Mouse (Mus musculus): ENCODE measurements around the gene Noc4l. TPM values are rescaled to one million over a fixed set of nuclear protein-coding genes. Genes with fewer than 3 reads are reported as not detected.

The Noc4l gene
- polyA plus RNA-seq, 1 experiment, result 30.7 TPM

- Histone ChIP-seq H3K27ac (ENCODE audit: insufficient read depth, low read length) (no peak overlapping the region), H3K4me3 (ENCODE audit: insufficient read depth, low read length) (no peak overlapping the region), H3K4me1 (ENCODE audit: control insufficient read depth, insufficient read depth, low read length) (no peaks in the 10 kb centered on the region)
- TF ChIP-seq POLR2A (IDR thresholded peaks at IDR 0.05; ENCODE audit: low read depth, low read length) (no peak), CTCF (IDR thresholded peaks at IDR 0.05; ENCODE audit: borderline replicate concordance, insufficient read depth, low read length) (no peak)
These were observed 13.8 kb downstream of the Noc4l start for GRCm38 (mm10) chr5:110639459-110639858.

GRCm38 (mm10) chr5:110638306-110639074 lies 14.7 kb downstream of the Noc4l start:
- H3K4me3 ChIP-seq (ENCODE audit: insufficient read depth, low read length), result no peak overlapping the region
- no peak overlapping the region for H3K27ac ChIP-seq (ENCODE audit: insufficient read depth, low read length)
- no peaks in the 10 kb centered on the region for H3K4me1 ChIP-seq (ENCODE audit: control insufficient read depth, insufficient read depth, low read length)
- TF ChIP-seq POLR2A (IDR thresholded peaks at IDR 0.05; ENCODE audit: low read depth, low read length) (no peak), CTCF (IDR thresholded peaks at IDR 0.05; ENCODE audit: borderline replicate concordance, insufficient read depth, low read length) (no peak)

GRCm38 (mm10) chr5:110635951-110636707 lies 17.1 kb downstream of the Noc4l start:
- Histone ChIP-seq H3K4me3 (ENCODE audit: insufficient read depth, low read length) (no peak overlapping the region), H3K4me1 (ENCODE audit: control insufficient read depth, insufficient read depth, low read length) (no peaks in the 10 kb centered on the region), H3K27ac (ENCODE audit: insufficient read depth, low read length) (no peak overlapping the region)
- no peak for TF ChIP-seq POLR2A (IDR thresholded peaks at IDR 0.05; ENCODE audit: low read depth, low read length)
- TF ChIP-seq CTCF (IDR thresholded peaks at IDR 0.05; ENCODE audit: borderline replicate concordance, insufficient read depth, low read length), result no peak

- Histone ChIP-seq H3K4me3 (ENCODE audit: insufficient read depth, low read length) (no peak overlapping the region), H3K4me1 (ENCODE audit: control insufficient read depth, insufficient read depth, low read length) (no peaks in the 10 kb centered on the region), H3K27ac (ENCODE audit: insufficient read depth, low read length) (no peak overlapping the region)
- TF ChIP-seq POLR2A (IDR thresholded peaks at IDR 0.05; ENCODE audit: low read depth, low read length) (no peak), CTCF (IDR thresholded peaks at IDR 0.05; ENCODE audit: borderline replicate concordance, insufficient read depth, low read length) (no peak)
These were observed 23.6 kb downstream of the Noc4l start for GRCm38 (mm10) chr5:110629525-110630120.

- no peaks in the 10 kb centered on the region for H3K4me1 ChIP-seq (ENCODE audit: control insufficient read depth, insufficient read depth, low read length)
- no peak overlapping the region for H3K4me3 ChIP-seq (ENCODE audit: insufficient read depth, low read length)
- H3K27ac ChIP-seq (ENCODE audit: insufficient read depth, low read length), result no peak overlapping the region
- TF ChIP-seq CTCF (IDR thresholded peaks at IDR 0.05; ENCODE audit: borderline replicate concordance, insufficient read depth, low read length) (no peak), POLR2A (IDR thresholded peaks at IDR 0.05; ENCODE audit: low read depth, low read length) (no peak)
These were observed 25.1 kb downstream of the Noc4l start for GRCm38 (mm10) chr5:110628156-110628555.

- TF ChIP-seq CTCF (IDR thresholded peaks at IDR 0.05; ENCODE audit: borderline replicate concordance, insufficient read depth, low read length) (no peak), POLR2A (IDR thresholded peaks at IDR 0.05; ENCODE audit: low read depth, low read length) (no peak)
- no peaks in the 10 kb centered on the region for H3K4me1 ChIP-seq (ENCODE audit: control insufficient read depth, insufficient read depth, low read length)
- H3K27ac ChIP-seq (ENCODE audit: insufficient read depth, low read length), result no peak overlapping the region
- no peak overlapping the region for H3K4me3 ChIP-seq (ENCODE audit: insufficient read depth, low read length)
These were observed 25.9 kb downstream of the Noc4l start for GRCm38 (mm10) chr5:110627351-110627750.

- TF ChIP-seq CTCF (IDR thresholded peaks at IDR 0.05; ENCODE audit: borderline replicate concordance, insufficient read depth, low read length) (no peak), POLR2A (IDR thresholded peaks at IDR 0.05; ENCODE audit: low read depth, low read length) (no peak)
- no peaks in the 10 kb centered on the region for H3K4me1 ChIP-seq (ENCODE audit: control insufficient read depth, insufficient read depth, low read length)
- H3K27ac ChIP-seq (ENCODE audit: insufficient read depth, low read length), result no peak overlapping the region
- H3K4me3 ChIP-seq (ENCODE audit: insufficient read depth, low read length), result no peak overlapping the region
These were observed 28.9 kb downstream of the Noc4l start for GRCm38 (mm10) chr5:110624319-110624718.

- Histone ChIP-seq H3K27ac (ENCODE audit: insufficient read depth, low read length) (no peak overlapping the region), H3K4me1 (ENCODE audit: control insufficient read depth, insufficient read depth, low read length) (no peaks in the 10 kb centered on the region), H3K4me3 (ENCODE audit: insufficient read depth, low read length) (no peak overlapping the region)
- TF ChIP-seq POLR2A (IDR thresholded peaks at IDR 0.05; ENCODE audit: low read depth, low read length) (no peak), CTCF (IDR thresholded peaks at IDR 0.05; ENCODE audit: borderline replicate concordance, insufficient read depth, low read length) (no peak)
These were observed 34.0 kb downstream of the Noc4l start for GRCm38 (mm10) chr5:110619226-110619625.

GRCm38 (mm10) chr5:110611435-110612158 lies 41.6 kb downstream of the Noc4l start:
- TF ChIP-seq CTCF (IDR thresholded peaks at IDR 0.05; ENCODE audit: borderline replicate concordance, insufficient read depth, low read length) (no peak), POLR2A (IDR thresholded peaks at IDR 0.05; ENCODE audit: low read depth, low read length) (no peak)
- no peaks in the 10 kb centered on the region for H3K4me1 ChIP-seq (ENCODE audit: control insufficient read depth, insufficient read depth, low read length)
- H3K4me3 ChIP-seq (ENCODE audit: insufficient read depth, low read length), result no peak overlapping the region
- H3K27ac ChIP-seq (ENCODE audit: insufficient read depth, low read length), result no peak overlapping the region

All from embryonic fibroblast, embryonic 13.5 days (primary cell).